Mouse (Mus musculus): ENCODE results near the gene G3bp1. TPM values are rescaled to one million over a fixed set of nuclear protein-coding genes. Genes with fewer than 3 reads are reported as not detected.

The G3bp1 gene
- polyA plus RNA-seq, 1 experiment from 2014 or later: 86.6 TPM

DNA sequence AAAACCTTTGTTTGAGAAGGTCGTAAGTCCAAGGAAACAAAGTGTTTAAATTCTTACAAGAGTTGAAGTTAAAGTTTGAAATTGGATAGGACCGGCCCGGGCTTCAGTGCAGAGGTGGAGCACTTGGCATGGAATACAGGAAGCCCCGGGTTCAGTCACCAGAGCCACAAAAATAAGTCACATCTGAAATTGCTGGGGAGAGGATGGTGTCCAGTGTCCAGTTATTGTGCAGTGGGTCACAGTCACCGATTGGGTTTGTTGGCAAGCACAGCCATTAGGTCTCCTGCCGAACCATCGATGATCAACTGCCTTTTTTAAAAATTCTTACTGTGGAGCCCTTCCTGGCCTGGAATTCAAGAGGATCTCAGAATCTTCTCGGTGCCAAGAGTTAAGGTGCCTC is 1.3 kb downstream of the G3bp1 start:
- no peak for ATAC-seq
- WGBS: 55% methylated on average over 8 of the region's 8 CpGs
- H3K9ac ChIP-seq (ENCODE audit: low read depth, low read length): peak overlapping the region; percentile 97

DNA sequence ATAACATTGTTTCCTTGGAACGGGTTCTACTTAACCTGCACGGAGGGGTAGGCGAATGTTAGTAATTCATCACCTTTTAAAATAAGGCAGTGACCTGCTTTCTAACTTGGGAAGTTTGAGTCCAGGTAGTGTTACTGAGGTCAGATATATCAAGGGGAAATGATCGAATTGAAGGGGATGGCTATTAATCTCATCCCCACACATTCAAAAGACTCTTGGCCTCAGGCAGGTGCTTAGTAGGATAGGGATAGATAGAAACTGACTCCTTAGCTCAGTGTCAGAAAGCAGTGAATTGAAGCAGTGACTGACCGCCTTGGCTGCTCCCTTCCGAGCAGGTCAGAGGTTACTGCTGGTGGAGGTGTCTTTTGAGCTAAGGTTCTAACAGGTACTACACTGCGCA is 2.0 kb downstream of the G3bp1 start:
- Histone ChIP-seq H3K9ac (ENCODE audit: low read depth, low read length) (no peak overlapping the region), H3K36me3 (ENCODE audit: control insufficient read depth, insufficient read depth, low read length) (no peaks in the 10 kb centered on the region), H3K4me3 (ENCODE audit: low read length) (peak overlapping the region; percentile 97), H3K9me3 (ENCODE audit: control insufficient read depth, low read length) (no peaks in the 10 kb centered on the region), H3K27me3 (replicated peaks; ENCODE audit: control insufficient read depth, insufficient read depth, low read length) (no peaks in the 10 kb centered on the region), H3K4me1 (ENCODE audit: control insufficient read depth, insufficient read depth, low read depth, low read length) (peaks cover 19% of the 10 kb centered on the region), H3K27ac (ENCODE audit: low read depth, low read length) (no peak overlapping the region), H3K4me2 (ENCODE audit: low read length) (peak overlapping the region; percentile 79)
- ATAC-seq: no peak
- WGBS: 92% methylated on average over 7 of the region's 7 CpGs

More for the DNA sequence above, 1.3 kb downstream of the G3bp1 start:
- no peaks in the 10 kb centered on the region for H3K36me3 ChIP-seq (ENCODE audit: control insufficient read depth, insufficient read depth, low read length)
- H3K4me1 ChIP-seq (ENCODE audit: control insufficient read depth, insufficient read depth, low read depth, low read length): peaks cover 19% of the 10 kb centered on the region
- H3K4me3 ChIP-seq (ENCODE audit: low read length): peak overlapping the region; percentile 97
- H3K27me3 ChIP-seq (replicated peaks; ENCODE audit: control insufficient read depth, insufficient read depth, low read length): no peaks in the 10 kb centered on the region
- H3K4me2 ChIP-seq (ENCODE audit: low read length): peak overlapping the region; percentile 79
- H3K27ac ChIP-seq (ENCODE audit: low read depth, low read length): no peak overlapping the region
- no peaks in the 10 kb centered on the region for H3K9me3 ChIP-seq (ENCODE audit: control insufficient read depth, low read length)

DNA sequence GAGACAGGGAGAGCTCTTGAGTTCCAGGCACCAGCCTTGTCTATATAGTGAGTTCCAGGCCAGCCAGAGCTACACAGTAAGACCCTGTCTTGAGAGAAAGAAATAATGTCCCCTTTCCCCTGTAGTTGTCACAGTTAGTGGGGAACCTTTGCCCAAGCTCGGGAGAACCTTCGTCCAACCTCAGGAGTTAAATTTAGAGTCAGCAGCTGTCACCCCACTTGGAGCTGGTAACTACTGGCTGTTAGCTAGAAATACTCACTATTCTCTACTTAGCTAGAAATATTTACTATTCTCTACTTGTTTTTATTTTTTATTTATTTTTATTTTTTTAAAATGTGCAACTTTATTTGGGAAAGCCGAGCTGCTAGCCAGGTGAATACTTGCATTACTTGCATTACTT is 3.7 kb downstream of the G3bp1 start:
- Histone ChIP-seq H3K4me1 (ENCODE audit: control insufficient read depth, insufficient read depth, low read depth, low read length) (peaks cover 16% of the 10 kb centered on the region), H3K9ac (ENCODE audit: low read depth, low read length) (no peak overlapping the region), H3K27ac (ENCODE audit: low read depth, low read length) (no peak overlapping the region), H3K4me3 (ENCODE audit: low read length) (no peak overlapping the region), H3K27me3 (replicated peaks; ENCODE audit: control insufficient read depth, insufficient read depth, low read length) (no peaks in the 10 kb centered on the region), H3K36me3 (ENCODE audit: control insufficient read depth, insufficient read depth, low read length) (no peaks in the 10 kb centered on the region), H3K9me3 (ENCODE audit: control insufficient read depth, low read length) (no peaks in the 10 kb centered on the region), H3K4me2 (ENCODE audit: low read length) (no peak overlapping the region)
- 88% methylated on average over 3 of the region's 3 CpGs for WGBS
- no peak for ATAC-seq

DNA sequence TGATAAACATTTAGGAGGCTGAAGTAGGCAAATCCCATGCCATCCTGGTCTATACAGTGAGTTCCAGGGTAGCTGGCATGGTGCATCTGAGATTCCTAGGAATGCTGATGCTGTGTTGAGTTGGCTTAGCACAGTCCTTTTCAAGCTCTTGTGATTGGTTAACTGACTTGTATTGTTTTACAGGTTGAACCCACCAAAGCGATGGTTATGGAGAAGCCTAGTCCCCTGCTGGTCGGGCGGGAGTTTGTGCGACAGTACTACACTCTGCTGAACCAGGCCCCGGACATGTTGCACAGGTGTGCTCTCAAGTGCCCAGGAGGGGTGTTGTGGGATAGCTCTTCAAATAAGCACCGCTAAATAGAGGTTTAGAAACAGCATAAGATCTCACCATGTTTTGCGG is 16.0 kb downstream of the G3bp1 start:
- Histone ChIP-seq H3K9ac (ENCODE audit: low read depth, low read length) (no peak overlapping the region), H3K9me3 (ENCODE audit: control insufficient read depth, low read length) (no peaks in the 10 kb centered on the region), H3K4me2 (ENCODE audit: low read length) (no peak overlapping the region), H3K4me3 (ENCODE audit: low read length) (no peak overlapping the region), H3K4me1 (ENCODE audit: control insufficient read depth, insufficient read depth, low read depth, low read length) (no peaks in the 10 kb centered on the region), H3K27me3 (replicated peaks; ENCODE audit: control insufficient read depth, insufficient read depth, low read length) (no peaks in the 10 kb centered on the region), H3K27ac (ENCODE audit: low read depth, low read length) (no peak overlapping the region), H3K36me3 (ENCODE audit: control insufficient read depth, insufficient read depth, low read length) (peaks cover 21% of the 10 kb centered on the region)
- no peak for ATAC-seq
- WGBS: 94% methylated on average over 7 of the region's 7 CpGs

DNA sequence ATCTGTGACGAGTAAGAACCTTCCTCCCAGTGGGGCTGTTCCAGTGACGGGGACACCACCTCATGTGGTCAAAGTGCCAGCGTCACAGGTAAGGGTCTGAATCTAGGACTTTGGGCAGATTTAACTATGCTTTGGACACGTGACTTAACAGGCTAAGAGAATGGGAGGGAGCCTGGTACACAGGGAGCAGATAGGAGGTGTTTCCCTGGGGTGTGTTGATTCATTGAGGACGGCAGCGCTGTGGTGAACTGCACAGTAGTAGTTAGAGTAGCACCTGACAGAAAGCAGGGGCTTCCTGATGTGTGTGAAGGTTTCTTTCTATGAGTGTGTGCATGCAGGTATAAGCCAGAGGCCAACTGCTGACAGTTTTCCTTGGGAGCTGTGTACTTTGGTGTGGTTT is 26.7 kb downstream of the G3bp1 start:
- Histone ChIP-seq H3K27ac (ENCODE audit: low read depth, low read length) (no peak overlapping the region), H3K4me3 (ENCODE audit: low read length) (no peak overlapping the region), H3K36me3 (ENCODE audit: control insufficient read depth, insufficient read depth, low read length) (peaks cover 52% of the 10 kb centered on the region), H3K4me1 (ENCODE audit: control insufficient read depth, insufficient read depth, low read depth, low read length) (no peaks in the 10 kb centered on the region), H3K27me3 (replicated peaks; ENCODE audit: control insufficient read depth, insufficient read depth, low read length) (no peaks in the 10 kb centered on the region), H3K4me2 (ENCODE audit: low read length) (no peak overlapping the region), H3K9ac (ENCODE audit: low read depth, low read length) (no peak overlapping the region), H3K9me3 (ENCODE audit: control insufficient read depth, low read length) (no peaks in the 10 kb centered on the region)
- 89% methylated on average over 6 of the region's 6 CpGs for WGBS
- no peak for ATAC-seq

DNA sequence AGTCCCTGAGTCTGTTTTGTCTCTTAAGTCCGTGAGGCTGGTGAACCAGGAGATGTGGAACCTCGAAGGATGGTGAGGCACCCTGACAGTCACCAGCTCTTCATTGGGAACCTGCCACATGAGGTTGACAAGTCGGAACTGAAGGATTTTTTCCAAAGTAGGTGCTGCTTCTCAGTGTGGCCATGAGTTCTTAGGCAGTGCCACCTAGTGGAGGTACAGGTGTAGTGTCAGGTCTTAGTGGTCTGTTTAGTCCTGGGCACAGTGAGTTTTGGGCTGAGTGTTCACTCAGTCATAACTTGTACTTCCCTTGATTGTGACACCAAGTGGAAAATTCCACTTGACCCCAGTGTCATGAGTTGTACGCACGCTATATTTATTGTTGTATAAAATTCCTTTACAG is 28.4 kb downstream of the G3bp1 start:
- WGBS: 70% methylated on average over 5 of the region's 5 CpGs
- ATAC-seq: peak; percentile 61; the same call in 1 of the 2 replicates

DNA sequence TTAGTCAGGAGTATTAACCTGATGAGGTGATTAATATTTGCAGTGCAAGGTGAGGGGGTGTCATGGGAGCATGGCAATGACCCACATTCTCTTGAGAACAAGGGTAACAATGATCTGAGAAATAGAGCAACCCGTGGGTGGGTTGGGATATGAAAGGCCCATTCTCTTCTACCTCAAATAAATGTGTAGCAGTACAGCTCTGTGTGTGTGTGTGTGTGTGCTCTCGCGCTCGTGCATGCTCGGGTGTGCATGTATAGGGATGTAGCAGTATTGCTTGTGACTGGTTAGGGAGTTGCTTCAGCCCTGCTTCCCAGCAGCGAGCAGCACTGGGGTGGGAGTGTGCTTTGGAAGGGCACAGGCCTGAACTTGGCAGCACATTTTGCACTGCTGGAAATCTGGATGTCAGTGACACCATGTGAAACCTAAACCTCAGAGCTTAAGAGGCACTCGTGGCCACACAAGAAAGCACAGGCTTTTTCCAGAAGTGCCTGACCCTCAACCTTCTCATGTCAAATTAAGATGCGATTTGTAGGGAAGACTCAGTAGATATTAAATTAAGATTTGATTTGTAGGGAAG is 32.6 kb downstream of the G3bp1 start:
- 82% methylated on average over 8 of the region's 8 CpGs for WGBS
- H3K27ac ChIP-seq (ENCODE audit: low read depth, low read length): no peak overlapping the region
- H3K36me3 ChIP-seq (ENCODE audit: control insufficient read depth, insufficient read depth, low read length): peaks cover 30% of the 10 kb centered on the region

More for the DNA sequence above, 28.4 kb downstream of the G3bp1 start:
- Histone ChIP-seq H3K36me3 (ENCODE audit: control insufficient read depth, insufficient read depth, low read length) (peaks cover 52% of the 10 kb centered on the region), H3K9ac (ENCODE audit: low read depth, low read length) (no peak overlapping the region), H3K4me3 (ENCODE audit: low read length) (no peak overlapping the region), H3K27ac (ENCODE audit: low read depth, low read length) (no peak overlapping the region), H3K9me3 (ENCODE audit: control insufficient read depth, low read length) (no peaks in the 10 kb centered on the region), H3K27me3 (replicated peaks; ENCODE audit: control insufficient read depth, insufficient read depth, low read length) (no peaks in the 10 kb centered on the region), H3K4me2 (ENCODE audit: low read length) (no peak overlapping the region), H3K4me1 (ENCODE audit: control insufficient read depth, insufficient read depth, low read depth, low read length) (no peaks in the 10 kb centered on the region)

DNA sequence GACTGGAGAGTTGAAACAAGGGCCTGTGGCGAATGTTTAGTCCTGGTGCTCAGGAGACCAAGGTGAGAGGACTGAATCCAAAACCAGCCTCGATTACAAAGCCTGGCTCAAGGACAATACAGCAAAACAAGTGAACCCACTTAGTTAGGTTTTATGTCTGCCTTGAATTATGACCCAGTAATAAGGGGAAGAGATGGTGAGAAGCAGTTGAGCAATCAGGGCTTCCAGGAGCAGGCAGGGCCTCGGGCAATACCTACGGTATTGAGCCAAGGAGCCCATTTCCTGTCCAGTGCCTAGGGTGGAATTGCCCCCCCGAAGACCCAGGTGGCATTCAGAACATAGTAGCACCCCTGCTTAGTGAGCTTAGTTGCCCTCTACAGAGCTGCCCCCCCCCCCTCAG is 33.4 kb downstream of the G3bp1 start:
- no peaks in the 10 kb centered on the region for H3K4me1 ChIP-seq (ENCODE audit: control insufficient read depth, insufficient read depth, low read depth, low read length)
- peaks cover 25% of the 10 kb centered on the region for H3K36me3 ChIP-seq (ENCODE audit: control insufficient read depth, insufficient read depth, low read length)
- no peaks in the 10 kb centered on the region for H3K9me3 ChIP-seq (ENCODE audit: control insufficient read depth, low read length)
- no peak for ATAC-seq
- H3K9ac ChIP-seq (ENCODE audit: low read depth, low read length): no peak overlapping the region
- no peak overlapping the region for H3K4me2 ChIP-seq (ENCODE audit: low read length)
- 79% methylated on average over 5 of the region's 5 CpGs for WGBS
- no peak overlapping the region for H3K4me3 ChIP-seq (ENCODE audit: low read length)
- H3K27ac ChIP-seq (ENCODE audit: low read depth, low read length): no peak overlapping the region
- H3K27me3 ChIP-seq (replicated peaks; ENCODE audit: control insufficient read depth, insufficient read depth, low read length): no peaks in the 10 kb centered on the region

More for the DNA sequence above, 32.6 kb downstream of the G3bp1 start:
- no peak overlapping the region for H3K9ac ChIP-seq (ENCODE audit: low read depth, low read length)
- no peaks in the 10 kb centered on the region for H3K9me3 ChIP-seq (ENCODE audit: control insufficient read depth, low read length)
- no peak overlapping the region for H3K4me3 ChIP-seq (ENCODE audit: low read length)
- no peaks in the 10 kb centered on the region for H3K4me1 ChIP-seq (ENCODE audit: control insufficient read depth, insufficient read depth, low read depth, low read length)
- no peak for ATAC-seq
- H3K27me3 ChIP-seq (replicated peaks; ENCODE audit: control insufficient read depth, insufficient read depth, low read length): no peaks in the 10 kb centered on the region
- no peak overlapping the region for H3K4me2 ChIP-seq (ENCODE audit: low read length)

DNA sequence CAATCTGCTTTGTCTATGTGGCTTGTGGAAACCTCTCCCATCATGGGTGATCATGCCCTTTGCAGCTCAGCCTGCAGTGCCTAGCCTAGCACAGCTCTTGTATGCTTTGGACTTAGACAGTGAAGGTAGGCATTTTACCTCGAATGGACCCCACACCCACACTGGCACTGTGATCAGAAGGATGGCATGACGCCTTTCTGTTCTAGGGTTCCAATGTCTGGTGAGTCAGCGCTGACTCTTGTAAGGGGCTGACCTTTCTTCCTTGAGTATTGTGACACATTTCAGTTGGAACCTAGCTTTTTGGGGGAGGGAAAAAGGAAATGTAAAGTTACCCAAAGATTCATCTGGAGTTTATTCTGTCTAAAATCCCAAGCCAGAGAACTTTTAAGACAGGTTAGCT is 36.0 kb downstream of the G3bp1 start:
- Histone ChIP-seq H3K9ac (ENCODE audit: low read depth, low read length) (no peak overlapping the region), H3K4me1 (ENCODE audit: control insufficient read depth, insufficient read depth, low read depth, low read length) (no peaks in the 10 kb centered on the region), H3K36me3 (ENCODE audit: control insufficient read depth, insufficient read depth, low read length) (peaks cover 15% of the 10 kb centered on the region), H3K27me3 (replicated peaks; ENCODE audit: control insufficient read depth, insufficient read depth, low read length) (no peaks in the 10 kb centered on the region), H3K9me3 (ENCODE audit: control insufficient read depth, low read length) (no peaks in the 10 kb centered on the region), H3K4me2 (ENCODE audit: low read length) (no peak overlapping the region), H3K27ac (ENCODE audit: low read depth, low read length) (no peak overlapping the region), H3K4me3 (ENCODE audit: low read length) (no peak overlapping the region)
- ATAC-seq: no peak
- 87% methylated on average over 3 of the region's 3 CpGs for WGBS

DNA sequence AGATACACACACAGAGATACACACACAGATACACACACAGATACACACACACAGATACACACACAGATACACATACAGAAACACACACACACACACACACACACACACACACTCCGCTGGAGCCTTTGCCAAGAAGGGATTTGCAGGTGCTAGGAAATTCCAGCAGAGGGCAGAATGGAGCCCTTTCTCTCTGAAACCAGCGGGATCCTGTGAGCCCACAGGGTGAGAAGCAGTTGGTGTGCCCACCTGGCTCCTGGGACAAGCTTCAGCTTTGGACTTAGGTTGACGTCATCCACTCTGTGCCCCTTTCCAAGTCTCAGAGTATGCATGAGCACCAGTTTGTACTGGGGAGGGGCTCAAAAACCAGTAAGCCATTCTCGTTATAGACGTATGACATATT is 41.9 kb downstream of the G3bp1 start:
- no peaks in the 10 kb centered on the region for H3K27me3 ChIP-seq (replicated peaks; ENCODE audit: control insufficient read depth, insufficient read depth, low read length)
- H3K9me3 ChIP-seq (ENCODE audit: control insufficient read depth, low read length): no peaks in the 10 kb centered on the region
- no peaks in the 10 kb centered on the region for H3K36me3 ChIP-seq (ENCODE audit: control insufficient read depth, insufficient read depth, low read length)
- H3K4me2 ChIP-seq (ENCODE audit: low read length): no peak overlapping the region
- ATAC-seq: no peak
- 52% methylated on average over 5 of the region's 5 CpGs for WGBS
- H3K27ac ChIP-seq (ENCODE audit: low read depth, low read length): no peak overlapping the region
- no peak overlapping the region for H3K4me3 ChIP-seq (ENCODE audit: low read length)
- no peak overlapping the region for H3K9ac ChIP-seq (ENCODE audit: low read depth, low read length)
- H3K4me1 ChIP-seq (ENCODE audit: control insufficient read depth, insufficient read depth, low read depth, low read length): no peaks in the 10 kb centered on the region

Data from hindbrain, embryonic 16.5 days (tissue).